Mouse (Mus musculus) embryonic fibroblast, embryonic 13.5 days (primary cell): ENCODE measurements around the gene Pla2g15.

Experiments
- CTCF ChIP-seq: IDR thresholded peaks from 2 replicates; pipeline ENCODE4 v1.5.1; 2011; ENCODE audit warnings: mild to moderate bottlenecking, control low read depth, low read length, moderate library complexity, borderline replicate concordance; ENCODE audit not compliant: insufficient read depth
- POLR2A ChIP-seq: IDR thresholded peaks from 2 replicates; pipeline ENCODE4 v1.6.1; 2011; ENCODE audit warnings: low read depth, mild to moderate bottlenecking, control low read depth, low read length, moderate library complexity

DNA sequence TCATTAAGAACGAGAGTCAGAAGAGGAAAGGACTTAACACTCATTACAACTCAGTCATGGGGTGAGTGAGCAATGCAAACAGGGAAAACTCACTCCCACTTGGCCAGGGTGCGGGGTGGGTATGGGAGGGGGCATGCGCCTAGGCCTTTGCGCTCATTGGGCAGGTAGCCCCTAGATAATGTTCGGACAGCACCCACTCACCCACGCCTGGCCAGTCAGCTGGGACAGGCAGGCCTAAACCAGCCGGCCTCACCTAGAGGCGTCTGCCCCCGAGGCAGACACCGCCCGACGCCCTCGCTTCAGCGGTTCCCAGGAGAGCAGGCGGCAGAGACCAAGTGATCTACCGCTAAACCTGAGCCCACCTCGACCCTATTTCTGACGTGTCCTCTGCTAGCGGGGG, 14.5 kb upstream of the Pla2g15 start:
- TF ChIP-seq CTCF (no peak), POLR2A (no peak)
